Mouse (Mus musculus) activated CD4-positive, CD25-positive, alpha-beta regulatory T cell, adult 4 months (primary cell): ENCODE measurements around the gene Bag5. TPM values are rescaled to one million over a fixed set of nuclear protein-coding genes. Genes with fewer than 3 reads are reported as not detected.
"Not testable (repeated sequence)": the region's sequence is repeated elsewhere in the genome, so short reads cannot be mapped to it uniquely, and the experiment has no call there.

Experiments
- ATAC-seq: one replicate; pipeline ENCODE4 v1.8.0; 2017
- polyA plus RNA-seq, 2 experiments: library from polyadenylated mRNA; unstranded; fragments of 100-300 nt; shearing (Covaris generic); gene quantifications; one replicate each; pipeline ENCODE4 v1.2.1; 2017

The Bag5 gene
- polyA plus RNA-seq, 2 experiments from 2014 or later: 30.2 to 32.4 TPM

DNA sequence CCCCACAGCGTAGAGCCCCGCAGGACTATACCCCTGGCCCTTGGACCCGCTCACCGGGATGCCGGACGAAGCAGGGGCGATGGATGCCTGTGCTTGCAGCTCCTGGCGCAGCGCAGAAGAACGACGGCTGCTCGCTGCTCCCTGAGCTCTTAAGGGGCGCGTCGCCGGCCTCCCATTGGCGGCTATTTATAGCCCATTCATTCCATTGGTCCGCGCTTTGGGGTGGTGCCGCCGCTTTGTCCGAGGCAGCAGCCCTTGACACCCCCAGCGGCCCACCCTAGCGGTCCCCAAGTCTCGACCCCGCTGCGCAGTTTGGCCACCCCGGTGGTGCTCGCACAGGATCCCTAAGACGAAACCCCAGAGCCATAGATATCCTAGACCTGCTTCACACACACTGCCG, 40.9 kb downstream of the Bag5 start, which contains the start of gene Ckb:
Gene Ckb, minus strand, starts transcription at position 163 of the 400 bp plus-strand sequence.
- ATAC-seq: peak; percentile 28

- peak; percentile 64 for ATAC-seq
Observed at GRCm38 (mm10) chr12:111671431-111671902, 41.6 kb downstream of the Bag5 start.

DNA sequence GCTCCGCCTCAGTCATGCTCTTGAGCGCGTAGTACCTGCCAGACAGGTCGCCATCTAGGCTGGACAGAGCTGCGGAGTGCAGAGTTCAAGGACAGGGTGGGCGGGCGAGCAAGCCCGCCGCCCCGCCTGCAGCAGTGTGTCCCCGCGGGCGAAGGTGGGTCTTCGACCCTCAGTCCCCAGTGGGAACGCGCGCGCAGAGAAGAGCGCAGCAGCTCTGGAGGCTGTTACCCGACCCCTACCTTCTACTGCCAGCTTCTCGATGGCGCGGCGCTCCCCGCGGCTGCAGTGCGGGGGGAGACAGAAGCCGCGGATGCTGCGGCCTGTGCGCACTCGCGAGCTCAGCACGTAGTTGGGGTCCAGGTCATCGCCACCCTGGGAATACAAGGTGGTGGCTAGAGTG, 42.1 kb downstream of the Bag5 start:
- ATAC-seq: no peak

DNA sequence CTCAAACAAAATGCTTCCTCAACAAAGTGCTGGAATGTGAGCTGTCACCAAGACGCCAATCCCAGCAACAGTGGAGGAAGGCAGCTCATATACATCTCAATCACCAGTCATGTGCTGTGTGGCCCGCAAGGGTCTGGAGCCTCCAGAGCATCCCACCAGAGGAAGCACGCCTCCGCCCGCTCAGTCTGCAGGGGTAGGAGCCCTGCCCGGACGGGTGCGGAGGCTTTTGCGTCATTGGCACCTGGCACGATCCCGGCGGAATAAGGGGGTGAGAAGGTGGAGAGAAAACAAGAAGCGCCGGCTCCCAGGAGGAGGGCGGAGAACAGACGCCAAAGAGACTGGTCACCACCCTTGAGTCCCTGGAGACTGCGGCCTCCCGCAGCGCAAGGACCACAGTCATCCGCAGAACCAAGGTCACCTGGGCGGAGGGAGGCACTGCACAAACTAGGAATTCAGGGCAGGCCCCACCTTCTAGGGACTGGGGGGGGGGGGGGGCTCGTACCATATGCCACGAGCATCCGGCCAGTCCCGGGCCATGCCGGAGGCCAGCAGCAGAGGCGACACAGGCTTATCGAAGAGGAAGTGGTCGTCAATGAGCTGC, 42.6 kb downstream of the Bag5 start:
- ATAC-seq: no peak

GRCm38 (mm10) chr12:111669961-111670360, 43.1 kb downstream of the Bag5 start:
- ATAC-seq: no peak

DNA sequence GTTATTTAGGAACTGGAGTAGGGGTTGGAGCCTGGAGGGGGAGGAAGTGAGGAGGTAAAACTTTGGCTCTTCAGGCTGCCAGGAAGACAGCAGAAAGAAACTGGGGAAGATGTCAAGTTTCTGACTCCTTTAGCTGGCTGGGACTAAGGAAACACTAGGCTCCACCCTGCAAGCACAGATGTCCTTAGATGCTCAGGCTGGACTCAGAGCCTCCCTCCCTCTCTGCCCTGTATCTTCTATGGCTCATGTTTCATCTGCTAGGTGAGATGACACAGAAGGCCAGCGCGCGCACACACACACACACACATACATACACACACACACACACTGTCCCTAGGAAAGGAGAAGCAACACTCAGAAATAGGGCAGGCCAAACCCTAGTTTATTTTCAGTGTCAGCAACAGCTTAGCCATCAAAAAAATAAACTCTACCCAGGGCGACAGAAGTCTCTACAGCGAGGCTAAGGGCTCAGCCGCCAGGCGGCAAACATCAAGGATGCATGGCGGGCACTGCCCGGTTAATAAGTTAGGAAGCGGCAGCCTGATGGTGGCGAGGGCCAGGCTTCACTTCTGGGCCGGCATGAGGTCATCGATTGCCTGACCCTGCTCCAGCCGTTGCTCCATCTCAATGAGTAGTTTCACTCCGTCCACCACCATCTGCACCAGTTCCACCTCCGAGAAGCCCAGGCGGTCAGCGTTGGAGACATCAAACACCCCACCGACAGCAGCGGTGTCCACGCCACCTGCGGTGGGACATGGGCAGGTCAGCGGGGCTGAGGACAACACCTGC, 43.9 kb downstream of the Bag5 start:
- ATAC-seq: no peak

GRCm38 (mm10) chr12:111668457-111668912, 44.6 kb downstream of the Bag5 start:
- ATAC-seq: peak; percentile 71

DNA sequence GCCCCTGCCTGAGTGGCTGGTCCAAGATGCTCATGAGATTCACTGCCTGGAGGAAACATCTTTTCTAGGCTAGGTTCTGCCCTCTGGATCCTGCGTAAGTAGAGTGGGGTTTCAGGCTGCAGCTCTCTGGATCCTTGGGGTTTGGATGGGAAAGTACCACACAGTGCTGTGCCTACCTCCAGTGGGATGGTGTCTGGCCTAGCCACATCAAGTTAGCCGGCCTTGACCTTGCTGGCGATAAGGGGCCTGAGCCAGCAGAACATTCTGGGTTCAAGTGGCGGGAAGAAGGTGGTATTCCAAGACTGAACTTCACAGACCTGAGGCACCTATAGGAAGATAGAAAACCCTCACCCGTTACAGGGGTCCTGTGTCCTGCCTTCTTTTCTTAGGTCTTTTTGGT, 45.6 kb downstream of the Bag5 start:
- ATAC-seq: no peak

GRCm38 (mm10) chr12:111666380-111666779, 46.7 kb downstream of the Bag5 start:
- no peak for ATAC-seq

GRCm38 (mm10) chr12:111665041-111665880, 47.8 kb downstream of the Bag5 start:
- ATAC-seq: no peak

- no peak for ATAC-seq
Observed at GRCm38 (mm10) chr12:111664144-111664634, 48.9 kb downstream of the Bag5 start.

DNA sequence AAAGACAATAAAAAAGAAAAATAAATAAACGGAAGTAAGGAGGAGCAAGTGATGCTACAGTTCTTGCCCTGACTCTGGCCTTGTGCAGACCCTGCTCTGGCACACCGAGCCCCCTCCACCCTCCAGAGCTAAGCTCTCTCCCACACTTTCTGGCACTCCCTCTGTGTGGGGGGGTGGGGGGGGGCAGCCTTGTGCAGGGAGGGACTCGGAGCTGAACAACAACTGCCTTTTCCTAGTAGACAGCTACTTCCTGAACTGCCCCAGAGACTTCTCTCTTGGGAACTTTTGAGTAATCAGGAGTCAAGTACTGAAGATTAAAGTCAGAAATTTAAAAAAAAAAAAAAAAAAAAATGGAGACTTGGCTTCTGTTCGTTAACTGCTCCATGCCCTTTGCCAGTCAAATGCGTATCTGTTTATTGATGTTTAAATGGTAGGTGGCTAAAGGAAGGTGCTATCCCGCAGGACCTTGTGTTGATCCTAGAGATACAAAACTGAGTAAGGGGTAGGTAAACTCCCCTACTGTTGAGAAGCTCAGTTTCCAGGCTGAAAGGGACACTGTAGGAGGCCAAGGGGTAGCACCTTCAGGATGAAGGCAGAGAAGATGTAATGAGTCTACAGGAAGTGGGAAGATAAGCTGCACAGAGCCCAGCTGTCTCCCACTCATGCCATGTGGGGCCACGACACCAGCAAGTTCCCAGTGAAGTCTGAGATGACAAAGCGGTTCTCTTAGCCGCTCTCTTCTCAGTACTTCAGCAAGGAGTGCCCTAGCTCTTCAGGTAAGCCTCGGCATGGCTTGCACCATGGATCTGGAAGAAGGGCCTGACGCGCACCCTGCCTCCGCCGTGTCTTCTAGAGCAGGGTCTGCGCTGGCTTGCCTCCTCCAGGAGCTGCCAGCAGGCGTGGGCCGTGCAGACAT, 49.6 kb downstream of the Bag5 start:
- ATAC-seq: no peak

- not testable (repeated sequence) for ATAC-seq
Observed at GRCm38 (mm10) chr12:111661554-111661953, 51.5 kb downstream of the Bag5 start.

GRCm38 (mm10) chr12:111660628-111661027, 52.4 kb downstream of the Bag5 start:
- ATAC-seq: no peak

Other genes starting within 250 kb of the Bag5 start
- gene Gm266, start 227.4 kb downstream of the Bag5 start, polyA plus RNA-seq: not detected
- gene Eif5, start 175.2 kb downstream of the Bag5 start, polyA plus RNA-seq: 100 to 1,000 TPM; 177 to 194 TPM
- gene Mark3, start 138.7 kb downstream of the Bag5 start, polyA plus RNA-seq: 10 to 100 TPM; 29.0 to 31.8 TPM
- gene Ckb, start 40.9 kb downstream of the Bag5 start, polyA plus RNA-seq: 10 to 100 TPM; 21.3 to 26.2 TPM
- 1 to 10 TPM; 2.7 to 4.3 TPM for gene Trmt61a, start 35.2 kb downstream of the Bag5 start, polyA plus RNA-seq
- 10 to 100 TPM; 72.7 to 78.9 TPM for gene Apopt1, start within 50 bp of the Bag5 start, polyA plus RNA-seq
- gene Klc1, start 45.6 kb upstream of the Bag5 start, polyA plus RNA-seq: 10 to 100 TPM; 14.7 to 17.6 TPM
- 1 to 10 TPM; 4.0 to 5.6 TPM for gene Xrcc3, start 100.6 kb upstream of the Bag5 start, polyA plus RNA-seq
- gene Zfyve21, start 100.9 kb upstream of the Bag5 start, polyA plus RNA-seq: 1 to 10 TPM; 3.4 to 3.5 TPM
- 10 to 100 TPM in 1 of 2 experiments, 1 to 10 TPM in 1; 8.0 to 10.3 TPM for gene Ppp1r13b, start 194.9 kb upstream of the Bag5 start, polyA plus RNA-seq